Mouse (Mus musculus) gastrocnemius, postnatal 4 days (tissue): ENCODE measurements around the gene Zbtb46. TPM values are rescaled to one million over a fixed set of nuclear protein-coding genes. Genes with fewer than 3 reads are reported as not detected.

Source experiments
- DNase-seq, 2 experiments: peaks; one replicate each; pipeline ENCODE4 v3.0.0; 2021 to 2022; ENCODE audit warnings: low spot score in 2 of 2, mixed read lengths in 2 of 2
- total RNA-seq, 2 experiments: library from RNA; stranded (reverse); gene quantifications; 2 replicates each; pipeline ENCODE4 v1.2.3; 2021

The Zbtb46 gene
- total RNA-seq, 2 experiments from 2014 or later = 10.1 to 12.0 TPM

DNA sequence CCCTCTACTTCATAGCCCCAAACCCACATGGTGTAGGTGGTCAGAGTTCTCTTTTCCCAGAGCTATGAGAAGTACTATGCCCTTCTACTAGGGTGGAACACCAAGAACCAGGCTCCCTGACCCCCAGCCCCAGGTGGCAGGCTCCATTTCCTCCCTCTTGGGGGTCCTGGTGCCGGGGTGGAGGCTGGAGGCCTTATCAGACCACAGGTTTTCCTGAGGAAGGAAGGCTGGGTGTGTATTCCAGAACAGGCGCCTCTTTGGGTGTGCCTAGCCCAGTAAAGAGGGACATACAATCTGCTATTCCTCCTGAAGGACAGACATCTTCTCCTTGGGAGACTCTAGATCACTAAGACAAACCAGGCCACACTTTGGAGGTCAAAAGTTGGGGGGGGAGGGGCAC is 11.1 kb upstream of the Zbtb46 start:
- DNase-seq = no peak

GRCm38 (mm10) chr2:181465423-181465822 is 6.2 kb upstream of the Zbtb46 start:
- DNase-seq = no peak

GRCm38 (mm10) chr2:181463008-181463738 is 3.9 kb upstream of the Zbtb46 start:
- peak in 1 of 2 experiments; percentile 30 for DNase-seq

DNA sequence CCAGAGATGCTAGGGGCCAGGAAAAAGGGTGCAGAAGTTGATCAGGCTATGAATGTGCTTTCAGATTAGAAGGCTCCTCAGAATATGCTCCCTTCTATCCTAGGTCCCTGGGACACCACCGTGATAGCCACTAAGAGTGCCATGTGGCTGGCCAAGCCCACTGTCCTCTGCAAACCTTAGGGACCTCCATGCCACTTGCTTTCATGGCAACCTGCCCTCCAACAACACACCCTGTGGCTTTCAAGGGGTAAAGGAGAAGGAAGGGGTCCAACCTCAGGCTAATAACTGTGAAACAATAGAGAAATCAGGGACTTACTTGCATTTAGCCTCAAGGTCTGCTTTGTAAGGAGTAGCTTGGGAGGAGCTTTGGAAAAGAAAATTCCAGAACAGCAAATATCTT is 3.4 kb upstream of the Zbtb46 start:
- DNase-seq = no peak

- DNase-seq = no peak
These were observed 2.4 kb upstream of the Zbtb46 start for GRCm38 (mm10) chr2:181461536-181462100.

- DNase-seq = peak; percentile 42 to 69
These were observed 721 bp upstream of the Zbtb46 start for GRCm38 (mm10) chr2:181459673-181460621.

DNA sequence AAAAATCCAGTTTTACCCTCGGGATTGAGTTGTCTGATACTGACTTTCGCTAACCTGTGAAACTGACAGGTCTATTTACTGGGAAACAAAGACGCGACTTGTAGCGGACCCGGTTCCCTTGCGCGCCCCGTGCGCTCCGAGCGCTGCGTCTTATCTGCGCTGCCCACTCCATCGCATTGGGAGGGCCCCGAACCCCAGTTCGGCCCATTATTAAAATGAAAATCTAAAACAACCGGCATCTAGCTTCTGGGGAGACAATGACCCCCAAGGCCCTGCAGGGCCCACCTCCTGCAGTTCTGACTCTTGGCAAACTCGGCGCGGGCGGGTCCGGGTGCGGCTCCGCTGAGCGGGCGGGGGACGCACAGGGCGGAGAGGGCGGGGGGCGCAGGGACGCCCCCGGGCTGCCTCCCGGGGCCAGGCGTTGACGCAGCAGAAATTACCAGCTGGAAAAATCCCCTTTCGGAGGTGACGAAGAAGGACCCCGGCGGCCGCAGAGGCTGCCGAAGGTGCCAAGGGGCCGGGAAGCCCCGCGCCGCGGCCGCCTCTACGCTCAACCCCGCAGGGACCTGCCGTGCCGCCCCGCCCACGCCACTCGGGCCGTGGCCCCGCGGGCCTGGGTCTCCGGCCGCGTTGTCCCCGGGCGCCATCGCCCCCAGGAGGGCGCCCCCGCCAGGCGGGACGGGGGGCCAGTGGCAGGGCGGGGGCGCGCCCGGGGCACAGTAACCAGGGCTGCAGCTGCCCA is 644 bp downstream of the Zbtb46 start:
- peak in 1 of 2 experiments; percentile 40 for DNase-seq

DNA sequence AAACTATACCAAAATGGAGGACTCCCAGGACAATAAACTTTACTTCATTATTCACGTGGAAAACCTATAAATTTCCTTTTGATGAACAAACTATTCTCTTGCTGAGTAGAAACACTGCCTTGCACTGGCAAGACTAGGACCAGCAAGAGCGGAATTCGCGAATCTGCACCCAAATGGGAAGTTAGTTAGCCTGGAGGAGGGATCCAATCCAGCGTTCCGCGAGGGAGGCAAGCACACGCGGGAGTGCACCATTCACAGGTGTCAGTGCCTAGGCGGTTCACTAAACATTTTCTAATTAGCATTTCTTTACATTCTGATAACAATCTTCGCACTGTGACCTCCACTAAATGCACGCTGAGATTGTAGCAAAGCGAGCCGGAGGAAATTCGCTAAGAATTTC is 1.4 kb downstream of the Zbtb46 start:
- DNase-seq = no peak

DNA sequence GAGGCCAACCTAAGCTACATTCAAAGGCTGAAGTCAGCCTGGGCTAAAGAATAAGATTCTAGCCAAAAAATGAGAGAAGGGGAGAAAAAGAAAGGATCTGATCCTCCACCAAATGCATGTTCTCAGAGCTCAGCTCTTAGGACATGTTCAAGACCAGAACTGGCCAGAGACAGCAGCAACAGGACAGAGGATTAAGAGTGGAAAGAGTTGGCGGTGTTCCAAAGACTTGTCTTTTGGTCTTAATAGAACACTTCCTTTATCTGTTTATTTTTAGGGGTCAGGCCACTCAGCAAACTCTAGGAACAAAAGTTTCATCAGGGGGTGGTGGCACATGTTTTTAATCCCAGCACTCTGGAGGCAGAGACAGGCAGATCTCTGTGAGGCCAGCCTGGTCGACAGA is 3.3 kb downstream of the Zbtb46 start:
- DNase-seq = no peak

DNA sequence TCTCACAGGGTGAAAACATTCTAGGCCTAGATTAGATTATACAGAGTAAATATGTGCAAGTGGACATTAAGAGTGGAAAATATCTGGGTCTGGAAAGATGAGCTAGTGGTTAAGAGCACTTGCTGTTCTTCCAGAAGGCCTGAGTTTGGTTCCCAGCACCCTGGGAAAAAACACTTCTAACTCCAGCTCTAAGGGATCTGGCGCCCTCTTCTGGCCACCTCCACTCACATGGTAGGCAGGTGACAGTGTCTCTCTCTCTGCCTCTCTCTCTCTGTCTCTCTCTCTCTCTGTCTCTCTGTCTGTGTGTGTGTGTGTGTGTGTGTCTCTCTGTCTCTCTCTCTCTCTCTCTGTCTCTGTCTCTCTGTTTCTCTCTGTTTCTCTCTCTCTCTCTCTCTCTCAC is 6.0 kb downstream of the Zbtb46 start:
- no peak for DNase-seq

DNA sequence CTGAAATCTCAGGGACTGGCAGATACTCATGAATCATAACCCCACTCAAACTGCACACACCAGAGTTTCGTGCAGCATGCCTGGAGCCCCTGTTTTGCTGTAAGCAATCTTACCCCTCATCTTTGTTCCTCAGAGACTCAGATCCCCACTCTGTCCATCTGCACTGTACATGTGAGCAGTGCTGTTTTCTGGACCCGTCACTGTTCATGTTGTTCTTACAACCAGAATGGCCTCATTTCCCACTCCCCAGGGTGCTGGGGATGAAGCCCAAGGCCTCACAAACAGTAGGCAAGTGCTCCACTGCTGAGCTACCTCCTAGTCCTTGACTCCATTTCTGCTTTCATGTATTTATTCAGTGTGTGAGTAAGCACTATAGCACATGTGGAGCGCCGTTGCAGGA is 7.0 kb downstream of the Zbtb46 start:
- no peak for DNase-seq

DNA sequence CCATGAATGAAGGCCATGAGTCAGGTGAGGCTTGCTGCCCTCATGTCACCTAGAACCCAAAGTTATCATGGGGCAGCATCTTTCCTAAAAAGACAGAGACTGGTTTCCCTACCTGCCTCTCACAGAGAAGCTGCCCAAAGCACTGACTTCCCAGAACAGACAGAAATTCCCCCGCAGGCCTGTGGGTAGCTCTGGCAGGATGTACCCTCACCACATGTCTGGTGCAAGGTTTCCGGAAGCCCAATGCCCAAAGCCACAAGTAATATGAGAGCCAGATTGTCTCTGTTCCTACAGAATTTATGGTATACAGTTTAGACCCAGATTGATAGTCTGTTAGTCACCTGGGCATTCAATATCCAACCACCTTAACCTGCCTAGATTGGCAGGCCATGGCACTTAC is 16.2 kb downstream of the Zbtb46 start:
- no peak for DNase-seq

- DNase-seq = no peak
These were observed 21.1 kb downstream of the Zbtb46 start for GRCm38 (mm10) chr2:181438176-181438575.

DNA sequence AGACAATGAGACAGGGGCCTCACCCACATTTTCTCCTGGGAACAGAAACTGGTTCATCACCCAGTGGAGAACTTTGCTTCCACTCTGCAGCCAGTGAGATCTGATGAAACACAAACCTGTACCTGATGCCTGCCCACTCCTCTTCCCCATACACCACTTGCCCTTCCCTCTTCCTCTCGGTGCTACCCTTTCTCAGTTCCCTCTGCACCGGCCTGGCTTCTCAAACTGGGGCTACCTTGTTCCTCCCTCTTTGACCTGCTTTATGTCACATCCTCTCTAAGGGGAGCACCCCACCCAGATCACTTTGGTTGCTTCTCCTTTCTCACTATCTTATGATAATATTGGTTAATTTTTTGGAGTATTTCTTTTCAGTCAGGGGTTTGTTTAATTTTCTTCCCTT is 23.0 kb downstream of the Zbtb46 start:
- no peak for DNase-seq

GRCm38 (mm10) chr2:181423834-181424233 is 35.4 kb downstream of the Zbtb46 start:
- DNase-seq = no peak

DNA sequence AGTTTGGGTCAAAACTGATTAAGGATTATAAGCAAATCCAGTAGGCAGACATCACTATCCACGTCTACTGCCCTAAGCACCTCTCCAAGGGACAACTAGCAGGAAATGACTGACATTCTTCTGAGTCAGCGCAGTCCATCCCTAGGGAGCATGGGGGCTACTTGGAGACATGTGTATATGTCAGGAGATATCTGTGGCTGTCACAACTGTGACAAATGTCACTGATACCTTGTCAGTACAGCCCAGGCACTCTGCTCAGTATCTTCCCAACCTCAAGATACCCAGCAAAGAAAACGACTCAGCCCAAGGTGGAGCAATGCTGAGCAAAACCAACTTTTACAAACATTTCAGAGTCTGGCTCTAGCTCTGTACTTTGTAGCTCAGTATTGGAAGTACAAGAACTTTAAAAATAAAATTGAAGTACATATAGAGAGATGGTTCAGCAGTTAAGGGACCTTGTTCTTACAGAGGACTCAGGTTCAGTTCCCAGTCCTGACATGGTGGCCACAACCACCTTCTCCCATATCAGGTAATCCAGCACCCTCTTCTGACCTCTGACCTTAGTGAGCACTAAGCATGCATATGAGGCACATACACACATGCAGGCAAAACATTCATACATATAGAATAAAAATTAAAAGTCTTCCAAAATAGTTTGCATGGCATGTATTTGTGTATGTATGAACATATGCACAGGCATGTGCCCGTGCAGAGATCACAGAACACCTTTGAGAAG is 38.2 kb downstream of the Zbtb46 start:
- no peak for DNase-seq

- no peak for DNase-seq
These were observed 38.8 kb downstream of the Zbtb46 start for GRCm38 (mm10) chr2:181420426-181420825.

DNA sequence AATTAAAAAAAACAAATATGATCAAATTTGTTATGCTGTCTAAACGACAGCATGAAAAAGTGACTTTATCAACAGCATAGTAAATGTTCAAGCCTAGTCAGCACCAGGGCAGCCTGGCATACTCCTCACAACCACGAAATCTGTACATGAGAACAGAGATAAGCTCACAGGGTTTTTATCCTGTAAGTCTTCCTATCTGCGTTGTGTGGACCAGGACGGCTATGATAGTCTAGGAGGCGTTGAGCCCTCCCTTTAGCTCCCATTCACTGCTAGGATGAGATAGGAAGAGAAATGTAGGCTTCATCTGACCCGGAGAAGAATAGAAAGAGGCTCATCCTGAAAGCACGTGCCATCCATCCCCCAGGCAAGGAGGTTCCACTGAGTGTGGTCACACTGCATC is 39.9 kb downstream of the Zbtb46 start:
- DNase-seq = no peak

DNA sequence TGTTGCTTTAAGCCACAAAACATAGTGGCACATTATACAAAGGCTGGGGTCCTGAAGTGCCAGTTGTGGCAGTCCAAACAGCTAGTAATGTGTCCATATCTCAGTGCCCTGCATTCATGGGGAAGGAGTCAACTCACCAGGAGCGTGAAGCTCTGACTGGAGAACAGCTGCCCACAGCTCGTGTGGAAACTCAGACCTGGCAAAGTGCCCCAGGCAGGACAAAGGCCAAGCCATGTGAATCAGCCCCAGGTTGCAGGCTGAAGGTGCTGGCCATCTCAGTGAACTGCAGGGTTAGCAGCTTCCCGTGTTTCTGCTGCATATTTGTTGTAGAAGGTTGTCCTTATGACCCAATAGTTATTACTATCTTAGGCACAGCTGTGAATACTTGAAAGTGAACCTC is 43.3 kb downstream of the Zbtb46 start:
- DNase-seq = peak in 1 of 2 experiments; percentile 46

DNA sequence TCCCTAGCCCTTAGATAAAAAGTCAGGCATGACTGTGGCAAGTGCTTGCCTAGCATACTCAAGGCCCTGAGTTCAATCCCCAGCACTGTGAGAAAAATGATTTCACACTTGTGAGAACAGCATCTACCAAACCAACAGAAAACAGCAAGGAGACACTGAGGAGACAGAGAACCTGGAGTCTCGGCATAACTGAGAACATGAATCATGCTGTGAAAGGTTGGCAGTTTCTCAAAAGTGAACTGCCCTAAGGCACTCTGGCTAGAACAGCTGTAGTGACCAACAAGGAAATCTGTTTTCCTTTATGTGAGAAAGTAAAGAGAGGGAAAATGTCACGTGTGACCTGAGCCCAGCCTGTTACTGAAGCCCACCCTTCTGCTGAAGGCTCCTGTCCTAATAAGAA is 46.1 kb downstream of the Zbtb46 start:
- DNase-seq = no peak
